Mouse (Mus musculus): Measurements from ENCODE around the gene Qser1.
"Not testable (repeated sequence)": the region's sequence is repeated elsewhere in the genome, so short reads cannot be mapped to it uniquely, and the experiment has no call there.

GRCm38 (mm10) chr2:104818763-104819162 lies 2.2 kb upstream of the Qser1 start:
- TF ChIP-seq POLR2A (IDR thresholded peaks at IDR 0.05; ENCODE audit: low read depth, low read length); CTCF (IDR thresholded peaks at IDR 0.05; ENCODE audit: borderline replicate concordance, insufficient read depth, low read length): not testable (repeated sequence)
